Mouse (Mus musculus): ENCODE data around the gene Dnmt1. TPM values are rescaled to one million over a fixed set of nuclear protein-coding genes. Genes with fewer than 3 reads are reported as not detected.

The Dnmt1 gene
- total and polyA plus RNA-seq, 2 experiments from 2014 or later: 39.9 to 101 TPM

GRCm38 (mm10) chr9:20943911-20944310 lies 15.8 kb downstream of the Dnmt1 start:
- Histone ChIP-seq H3K4me3 (ENCODE audit: low read depth, low read length) (no peak overlapping the region), H3K9ac (no peak overlapping the region), H3K27me3 (ENCODE audit: insufficient read depth, low read length) (no peaks in the 10 kb centered on the region), H3K4me1 (ENCODE audit: insufficient read depth) (no peaks in the 10 kb centered on the region), H3K9me3 (ENCODE audit: low read length) (no peaks in the 10 kb centered on the region), H3K27ac (ENCODE audit: low read depth, low read length) (no peak overlapping the region), H3K36me3 (ENCODE audit: insufficient read depth) (peaks cover 33% of the 10 kb centered on the region), H3K4me2 (ENCODE audit: low read depth) (no peak overlapping the region)
- TF ChIP-seq CTCF (IDR thresholded peaks at IDR 0.05; ENCODE audit: low read depth): no peak
- WGBS: 6% methylated on average over 2 of the region's 2 CpGs
- DNase-seq: no peak
- ATAC-seq: peak; percentile 34; the same call in 1 of the 2 replicates

- TF ChIP-seq CTCF (IDR thresholded peaks at IDR 0.05; ENCODE audit: low read depth): no peak
- Histone ChIP-seq H3K27ac (ENCODE audit: low read depth, low read length) (no peak overlapping the region), H3K9me3 (ENCODE audit: low read length) (no peaks in the 10 kb centered on the region), H3K4me1 (ENCODE audit: insufficient read depth) (no peaks in the 10 kb centered on the region), H3K9ac (no peak overlapping the region), H3K4me2 (ENCODE audit: low read depth) (no peak overlapping the region), H3K36me3 (ENCODE audit: insufficient read depth) (peaks cover 38% of the 10 kb centered on the region), H3K27me3 (ENCODE audit: insufficient read depth, low read length) (no peaks in the 10 kb centered on the region), H3K4me3 (ENCODE audit: low read depth, low read length) (no peak overlapping the region)
- ATAC-seq: no peak
- DNase-seq: no peak
- 90% methylated on average over 7 of the region's 7 CpGs for WGBS
Observed at GRCm38 (mm10) chr9:20943396-20943795, 16.3 kb downstream of the Dnmt1 start.

GRCm38 (mm10) chr9:20923258-20923657 lies 36.4 kb downstream of the Dnmt1 start:
- DNase-seq: no peak
- TF ChIP-seq CTCF (IDR thresholded peaks at IDR 0.05; ENCODE audit: low read depth): no peak
- no peaks in the 10 kb centered on the region for H3K27me3 ChIP-seq (ENCODE audit: insufficient read depth, low read length)
- no peak overlapping the region for H3K27ac ChIP-seq (ENCODE audit: low read depth, low read length)
- peaks cover 94% of the 10 kb centered on the region for H3K36me3 ChIP-seq (ENCODE audit: insufficient read depth)
- no peaks in the 10 kb centered on the region for H3K9me3 ChIP-seq (ENCODE audit: low read length)
- H3K9ac ChIP-seq: no peak overlapping the region
- 93% methylated on average over 3 of the region's 3 CpGs for WGBS
- H3K4me1 ChIP-seq (ENCODE audit: insufficient read depth): no peaks in the 10 kb centered on the region
- H3K4me3 ChIP-seq (ENCODE audit: low read depth, low read length): no peak overlapping the region
- ATAC-seq: no peak
- no peak overlapping the region for H3K4me2 ChIP-seq (ENCODE audit: low read depth)

- Histone ChIP-seq H3K9ac (no peak overlapping the region), H3K4me3 (ENCODE audit: low read depth, low read length) (no peak overlapping the region), H3K4me1 (ENCODE audit: insufficient read depth) (no peaks in the 10 kb centered on the region), H3K27ac (ENCODE audit: low read depth, low read length) (no peak overlapping the region), H3K9me3 (ENCODE audit: low read length) (no peaks in the 10 kb centered on the region), H3K4me2 (ENCODE audit: low read depth) (no peak overlapping the region), H3K36me3 (ENCODE audit: insufficient read depth) (peaks cover 98% of the 10 kb centered on the region), H3K27me3 (ENCODE audit: insufficient read depth, low read length) (no peaks in the 10 kb centered on the region)
- WGBS: 81% methylated on average over 4 of the region's 4 CpGs
- DNase-seq (no peak), ATAC-seq (no peak)
- no peak for TF ChIP-seq CTCF (IDR thresholded peaks at IDR 0.05; ENCODE audit: low read depth)
Observed at GRCm38 (mm10) chr9:20916160-20916559, 43.5 kb downstream of the Dnmt1 start.

GRCm38 (mm10) chr9:20909948-20910347 lies 49.7 kb downstream of the Dnmt1 start:
- Histone ChIP-seq H3K4me1 (ENCODE audit: insufficient read depth) (no peaks in the 10 kb centered on the region), H3K27ac (ENCODE audit: low read depth, low read length) (no peak overlapping the region), H3K4me2 (ENCODE audit: low read depth) (no peak overlapping the region), H3K9ac (no peak overlapping the region), H3K4me3 (ENCODE audit: low read depth, low read length) (no peak overlapping the region), H3K36me3 (ENCODE audit: insufficient read depth) (peaks cover 97% of the 10 kb centered on the region), H3K27me3 (ENCODE audit: insufficient read depth, low read length) (no peaks in the 10 kb centered on the region), H3K9me3 (ENCODE audit: low read length) (no peaks in the 10 kb centered on the region)
- 71% methylated on average over 9 of the region's 9 CpGs for WGBS
- TF ChIP-seq CTCF (IDR thresholded peaks at IDR 0.05; ENCODE audit: low read depth): no peak
- ATAC-seq (no peak), DNase-seq (no peak)

- H3K27me3 ChIP-seq (ENCODE audit: insufficient read depth, low read length): no peaks in the 10 kb centered on the region
Observed at GRCm38 (mm10) chr9:20902174-20902491, 57.6 kb downstream of the Dnmt1 start.

GRCm38 (mm10) chr9:20901466-20902173 lies 58.1 kb downstream of the Dnmt1 start:
- 0 out of 2 replicates have a peak, but pooled peaks have one; percentile 14 for ATAC-seq
- DNase-seq: peak; percentile 37
- Histone ChIP-seq H3K9ac (no peak overlapping the region), H3K27me3 (ENCODE audit: insufficient read depth, low read length) (no peaks in the 10 kb centered on the region), H3K9me3 (ENCODE audit: low read length) (no peaks in the 10 kb centered on the region), H3K4me3 (ENCODE audit: low read depth, low read length) (no peak overlapping the region), H3K4me1 (ENCODE audit: insufficient read depth) (peaks cover 8% of the 10 kb centered on the region; the same call in 1 of the 2 replicates), H3K27ac (ENCODE audit: low read depth, low read length) (0 out of 2 replicates have a peak overlapping the region, but pooled peaks have one; percentile 15), H3K36me3 (ENCODE audit: insufficient read depth) (peaks cover 16% of the 10 kb centered on the region), H3K4me2 (ENCODE audit: low read depth) (no peak overlapping the region)
- TF ChIP-seq CTCF (IDR thresholded peaks at IDR 0.05; ENCODE audit: low read depth): peak; percentile 66
- WGBS: 17% methylated on average over 13 of the region's 13 CpGs

More at GRCm38 (mm10) chr9:20902174-20902491, 57.6 kb downstream of the Dnmt1 start:
- H3K36me3 ChIP-seq (ENCODE audit: insufficient read depth): peaks cover 20% of the 10 kb centered on the region
- 0 out of 2 replicates have a peak overlapping the region, but pooled peaks have one; percentile 15 for H3K27ac ChIP-seq (ENCODE audit: low read depth, low read length)
- DNase-seq (no peak), ATAC-seq (no peak)
- no peak overlapping the region for H3K4me2 ChIP-seq (ENCODE audit: low read depth)
- H3K4me1 ChIP-seq (ENCODE audit: insufficient read depth): peaks cover 7% of the 10 kb centered on the region; the same call in 1 of the 2 replicates
- TF ChIP-seq CTCF (IDR thresholded peaks at IDR 0.05; ENCODE audit: low read depth): no peak
- H3K9me3 ChIP-seq (ENCODE audit: low read length): no peaks in the 10 kb centered on the region
- no peak overlapping the region for H3K4me3 ChIP-seq (ENCODE audit: low read depth, low read length)
- WGBS: 48% methylated on average over 6 of the region's 6 CpGs
- no peak overlapping the region for H3K9ac ChIP-seq

All from forebrain, postnatal 0 days (tissue).